Mouse (Mus musculus) monocyte, adult 5-6 weeks (primary cell): ENCODE results near the gene Bpi. TPM values are rescaled to one million over a fixed set of nuclear protein-coding genes. Genes with fewer than 3 reads are reported as not detected.

Experiments
- ATAC-seq: fragments of 153-309, 156-312 bp; replicated peaks from 2 replicates; pipeline ENCODE4 v1.8.0; 2017; ENCODE audit warnings: mild to moderate bottlenecking; ENCODE audit not compliant: low TSS enrichment, insufficient number of reproducible peaks, severe bottlenecking, poor library complexity, low FRiP score
- total RNA-seq: library from RNA; stranded (forward); fragments of 200-1000, 200-491, 200-594 nt; gene quantifications from 3 replicates; pipeline ENCODE4 v1.2.3, GENCODE M21; 2017

The Bpi gene
- total RNA-seq, 1 experiment from 2014 or later = not detected

GRCm38 (mm10) chr2:158279656-158280055 lies 21.8 kb downstream of the Bpi start:
- ATAC-seq = no peak

DNA sequence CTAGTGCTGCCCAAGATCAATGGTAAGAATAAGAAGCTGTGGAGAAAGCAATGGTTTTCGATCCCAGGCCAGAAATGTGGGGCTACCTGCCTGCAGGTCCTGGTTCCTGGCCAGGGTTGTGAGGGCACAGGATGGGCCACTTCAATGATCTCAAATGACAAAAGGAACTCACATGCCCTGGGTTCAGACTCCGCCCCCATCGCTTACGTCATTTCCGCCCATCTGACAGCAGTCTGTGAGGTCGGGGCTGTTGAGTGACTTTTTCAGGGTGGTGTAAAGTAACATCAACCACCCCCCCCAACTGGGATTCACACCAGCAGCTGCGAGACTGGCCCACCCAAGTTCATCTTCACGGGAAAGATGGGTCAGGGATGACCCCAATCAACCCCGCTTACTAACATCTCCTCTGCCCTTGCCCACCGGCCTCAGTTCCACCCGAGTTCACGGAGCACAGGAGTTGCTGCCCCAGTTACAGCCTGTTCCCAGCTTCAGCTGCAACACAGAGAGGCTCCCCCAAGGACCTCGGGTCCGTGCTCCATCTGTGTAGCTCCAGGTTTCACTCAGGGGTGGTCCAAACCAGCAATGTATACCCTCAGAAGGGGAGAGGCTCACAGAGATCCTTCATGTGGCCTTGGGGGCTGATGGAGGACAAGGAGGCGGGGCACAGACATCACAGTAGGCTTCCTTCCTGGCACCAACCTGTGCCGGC lies 23.8 kb downstream of the Bpi start:
- no peak; the same call in 1 of the 2 replicates for ATAC-seq

DNA sequence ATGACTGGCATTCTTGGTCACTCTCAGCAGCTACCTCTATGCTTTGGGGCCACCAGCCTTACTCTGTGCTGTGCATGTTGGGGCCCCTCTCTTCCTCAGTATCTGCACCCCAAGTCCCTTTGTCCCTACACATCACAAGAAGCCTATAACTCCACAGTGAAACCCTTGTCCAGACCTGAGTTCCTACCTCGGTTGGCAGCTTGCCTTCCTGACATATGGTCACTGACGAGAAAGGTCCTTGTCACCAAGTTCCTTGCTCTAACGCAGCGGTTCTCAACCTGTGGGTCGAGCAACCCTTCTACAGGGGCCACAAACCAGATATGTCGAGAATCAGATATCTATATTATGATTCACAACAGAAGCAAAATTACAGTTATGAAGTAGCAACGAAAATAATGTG lies 25.2 kb downstream of the Bpi start:
- no peak for ATAC-seq

GRCm38 (mm10) chr2:158283771-158284170 lies 25.9 kb downstream of the Bpi start:
- no peak for ATAC-seq

- ATAC-seq = peak; percentile 66; the same call in 1 of the 2 replicates
Measured at GRCm38 (mm10) chr2:158284571-158284970, 26.7 kb downstream of the Bpi start.

GRCm38 (mm10) chr2:158285655-158286054 lies 27.8 kb downstream of the Bpi start:
- ATAC-seq = no peak

DNA sequence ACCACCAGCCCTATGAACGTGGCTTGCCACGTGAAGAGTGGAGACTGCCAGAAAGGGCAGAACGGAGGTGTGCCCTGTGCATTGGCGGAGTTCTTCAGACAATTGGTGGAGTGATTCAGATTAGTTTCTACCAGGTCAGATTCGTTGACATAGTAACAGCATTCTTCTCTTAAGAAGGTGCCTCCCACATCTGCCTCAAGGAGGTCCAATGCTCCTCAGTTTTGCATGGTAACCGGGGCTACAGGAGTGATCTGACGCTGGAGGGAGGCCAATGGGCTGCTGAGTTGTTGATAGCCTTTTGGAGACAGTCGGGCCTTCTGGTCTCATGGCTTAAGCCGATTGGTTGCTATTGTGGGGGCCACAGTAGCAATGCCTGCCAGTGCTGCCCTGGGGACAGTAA lies 37.8 kb downstream of the Bpi start:
- ATAC-seq = no peak

DNA sequence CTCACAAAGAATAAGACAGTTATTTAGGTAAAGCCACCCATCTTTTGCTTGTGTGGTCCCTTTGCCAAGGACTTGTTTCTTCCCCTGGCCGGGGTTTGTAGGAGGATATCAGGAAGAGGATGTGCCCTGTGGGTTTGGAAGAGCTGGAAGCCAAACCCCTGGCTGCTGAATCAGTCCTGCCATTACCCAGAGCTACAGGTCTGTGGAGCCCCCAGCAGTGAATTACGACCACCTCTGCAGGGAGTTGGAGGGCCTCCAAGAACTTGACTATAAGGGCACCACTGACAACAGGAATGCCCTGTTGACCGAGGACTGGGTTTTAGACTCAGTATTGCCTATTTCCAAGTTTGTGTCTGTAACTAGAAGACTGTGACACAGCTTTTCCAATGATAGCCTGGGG lies 41.3 kb downstream of the Bpi start:
- ATAC-seq = no peak

- ATAC-seq = no peak
Measured at GRCm38 (mm10) chr2:158299731-158300130, 41.8 kb downstream of the Bpi start.

GRCm38 (mm10) chr2:158302807-158303206 lies 44.9 kb downstream of the Bpi start:
- ATAC-seq = no peak

DNA sequence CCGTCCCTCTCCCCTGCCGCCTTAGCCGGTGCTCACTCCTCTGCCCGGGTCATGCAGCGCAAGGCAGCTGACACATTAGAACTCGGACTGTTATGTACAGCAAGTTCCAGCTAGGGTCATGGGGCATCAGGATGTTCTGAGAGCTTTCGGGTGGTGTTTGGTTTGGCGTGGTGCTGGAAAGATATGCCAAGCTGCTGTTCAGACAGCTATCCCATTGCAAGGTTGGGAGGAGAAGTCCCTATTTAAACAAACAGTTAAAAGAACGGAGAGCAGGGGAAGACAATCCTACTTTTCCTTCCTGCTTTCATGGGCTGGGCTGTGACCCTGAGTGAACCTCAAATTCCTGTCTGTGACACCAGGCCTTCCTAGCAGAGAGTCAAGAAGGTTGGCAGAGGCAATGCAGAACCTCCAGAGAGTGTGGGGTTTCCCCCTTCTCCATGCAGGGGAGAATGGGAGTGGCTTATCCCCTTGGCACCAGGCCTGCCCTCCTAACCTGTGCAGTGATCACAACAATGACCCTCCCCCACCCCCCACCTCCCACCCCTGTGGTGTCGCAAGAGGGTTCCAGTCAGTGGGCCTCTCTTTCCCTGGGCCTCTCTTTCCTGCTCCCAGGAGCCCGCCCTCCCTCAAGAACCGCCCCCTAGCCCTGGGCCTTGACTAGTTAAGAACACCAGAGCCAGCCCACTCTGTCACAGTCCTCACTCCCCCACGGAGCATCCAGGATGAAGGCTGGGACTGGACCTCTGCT lies 48.2 kb downstream of the Bpi start, which contains the start of gene Lbp:
TSS of gene Lbp (plus strand) at position 546 of the 748 bp plus-strand sequence.
- peak; percentile 44; the same call in 1 of the 2 replicates for ATAC-seq

DNA sequence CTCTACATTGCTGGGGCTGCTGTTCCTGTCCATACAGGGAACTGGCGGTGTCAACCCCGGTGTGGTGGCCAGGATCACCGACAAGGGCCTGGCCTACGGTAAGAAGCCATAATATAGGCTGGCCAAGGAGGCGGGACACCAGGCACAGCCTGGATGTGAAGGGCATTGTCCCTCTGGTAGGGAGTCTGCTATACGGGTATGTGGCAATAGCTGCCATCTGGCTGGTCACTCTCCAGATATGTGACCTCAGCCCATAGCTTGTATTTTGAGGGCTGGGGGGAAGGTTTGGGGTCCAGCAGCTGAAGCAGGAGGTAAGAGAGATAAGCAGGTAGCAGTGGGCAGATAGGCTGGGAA lies 48.8 kb downstream of the Bpi start:
- ATAC-seq = no peak

DNA sequence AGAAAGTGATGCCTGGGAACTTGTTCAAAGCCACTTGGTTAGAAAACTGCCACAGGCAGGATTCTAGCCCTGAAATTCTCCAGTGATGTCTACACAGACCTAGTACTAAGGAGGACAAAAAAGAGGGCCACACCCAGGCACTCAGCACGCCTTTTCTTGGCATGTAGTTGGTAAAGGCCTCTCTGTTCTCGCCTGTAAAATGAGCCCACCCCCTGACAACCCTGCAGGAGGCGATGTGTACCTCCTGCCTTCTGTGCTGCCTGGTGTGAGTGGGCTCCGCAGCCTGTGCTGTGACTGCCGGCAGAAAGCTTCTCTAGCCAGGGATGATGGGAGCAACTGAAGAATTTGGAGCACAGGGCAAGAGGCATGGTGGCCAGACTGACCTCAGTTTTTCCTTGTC lies 50.4 kb downstream of the Bpi start:
- ATAC-seq = no peak

GRCm38 (mm10) chr2:158313089-158313488 lies 55.2 kb downstream of the Bpi start:
- ATAC-seq = no peak

DNA sequence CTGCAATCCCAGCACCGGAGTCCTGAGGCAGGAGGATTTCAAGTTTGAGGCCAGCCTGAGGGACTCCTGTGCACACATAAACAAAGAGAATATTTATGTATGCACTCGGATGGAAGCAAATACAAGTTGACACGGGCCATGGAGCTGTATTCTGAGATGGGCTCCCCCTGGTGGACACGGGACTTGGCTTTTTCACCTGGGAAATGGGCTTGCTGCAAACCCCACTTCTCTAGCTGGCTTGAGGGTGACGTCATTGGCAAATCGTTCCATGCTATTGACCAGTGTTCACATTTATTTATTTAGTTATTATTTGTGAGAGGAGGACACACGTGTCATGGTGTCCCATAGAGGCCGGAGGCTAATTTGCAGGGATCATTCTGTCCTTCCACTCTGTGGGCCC lies 58.5 kb downstream of the Bpi start:
- ATAC-seq = no peak

DNA sequence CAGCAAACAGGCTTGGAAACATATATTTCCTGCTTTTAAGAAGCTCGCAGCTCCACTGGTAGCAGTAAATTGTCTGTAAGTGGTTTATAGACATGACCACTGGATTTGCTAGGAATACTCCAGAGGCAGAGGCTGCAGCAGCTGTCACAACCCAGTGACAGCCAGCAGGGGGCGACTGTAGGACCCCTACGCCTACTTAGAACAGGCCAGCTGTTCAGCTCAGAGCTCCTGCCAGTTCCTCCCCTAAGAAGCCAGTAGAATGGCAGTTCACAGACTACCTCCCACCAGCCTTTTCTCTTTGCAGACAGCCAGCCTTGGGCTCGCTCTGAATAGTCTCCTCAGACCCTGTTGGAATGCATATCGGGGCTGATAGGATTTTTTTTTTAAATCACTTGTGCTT lies 59.1 kb downstream of the Bpi start:
- ATAC-seq = no peak

DNA sequence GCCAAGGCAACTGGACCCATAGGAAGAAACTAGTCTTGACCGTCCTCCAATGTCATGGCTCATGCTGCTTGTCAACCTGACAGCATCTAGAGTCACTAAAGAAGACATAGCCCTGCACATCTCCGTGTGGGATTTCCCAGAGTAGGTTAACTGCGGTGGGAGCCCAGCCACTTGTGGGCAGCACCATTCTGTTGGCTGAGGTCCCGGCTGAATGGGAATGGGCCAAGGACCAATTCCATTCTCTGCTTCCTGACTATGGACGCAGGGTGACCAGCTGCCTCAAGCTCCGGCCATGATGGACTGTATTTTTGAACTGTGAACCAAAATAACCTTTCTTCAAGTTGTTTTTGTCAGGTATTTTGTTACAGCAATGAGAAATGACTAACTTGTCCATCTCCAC lies 63.7 kb downstream of the Bpi start:
- no peak for ATAC-seq

- ATAC-seq = no peak
Measured at GRCm38 (mm10) chr2:158322845-158323244, 65.0 kb downstream of the Bpi start.

DNA sequence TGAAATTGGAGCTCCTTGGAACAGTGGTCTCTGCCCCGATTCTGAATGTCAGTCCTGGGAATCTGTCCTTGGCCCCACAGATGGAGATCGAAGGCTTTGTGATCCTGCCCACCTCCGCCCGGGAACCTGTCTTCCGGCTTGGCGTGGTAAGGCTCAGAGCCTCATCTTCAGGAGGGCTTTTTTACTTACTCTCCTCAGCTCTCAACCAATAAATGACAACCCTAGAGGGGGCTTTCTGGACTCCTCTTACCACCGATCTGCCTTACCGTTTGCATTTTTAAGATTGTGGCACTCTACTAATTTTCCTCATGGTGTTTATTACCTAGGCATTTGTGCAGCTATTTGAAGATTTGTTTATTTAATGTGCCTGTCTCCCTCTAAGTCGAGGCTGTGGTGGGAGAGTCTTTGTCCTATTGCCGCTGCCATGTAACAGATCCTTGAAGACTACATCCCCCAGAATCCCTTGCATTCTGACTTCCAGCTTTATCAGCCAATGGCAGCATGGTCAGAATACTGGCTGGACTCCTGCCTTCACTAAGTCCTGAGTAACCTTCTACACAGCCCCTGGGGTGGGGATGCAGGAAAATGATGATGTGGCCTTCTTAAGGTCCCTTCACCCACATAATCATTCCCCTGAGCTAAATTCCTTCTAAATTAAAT lies 66.8 kb downstream of the Bpi start:
- no peak for ATAC-seq

GRCm38 (mm10) chr2:158325609-158326008 lies 67.7 kb downstream of the Bpi start:
- ATAC-seq = no peak
